Mouse (Mus musculus) thymus, adult 2 months (tissue): ENCODE measurements around the gene Ccdc42.

Source experiments
- CTCF ChIP-seq: fragments of 200-500 bp; IDR thresholded peaks from 2 replicates; pipeline ENCODE4 v1.5.1; 2012; ENCODE audit warnings: mild to moderate bottlenecking, control low read depth, low read length, moderate library complexity, borderline replicate concordance; ENCODE audit not compliant: control insufficient read depth, poor library complexity, insufficient read depth; ENCODE audit errors: extremely low read depth
- POLR2A ChIP-seq: fragments of 200-500 bp; IDR thresholded peaks from 2 replicates; pipeline ENCODE4 v1.6.1; 2012; ENCODE audit warnings: mild to moderate bottlenecking, low read length, control low read depth, moderate library complexity; ENCODE audit not compliant: control insufficient read depth, poor library complexity, insufficient read depth; ENCODE audit errors: extremely low read depth

GRCm38 (mm10) chr11:68597912-68598311 is 11.1 kb downstream of the Ccdc42 start:
- TF ChIP-seq CTCF, result no peak
- no peak for TF ChIP-seq POLR2A
